Mouse (Mus musculus) left cerebral cortex, adult 8-10 months (tissue): ENCODE results near the gene Prr18. TPM values are rescaled to one million over a fixed set of nuclear protein-coding genes. Genes with fewer than 3 reads are reported as not detected.

Source experiments
- DNase-seq, 2 experiments: peaks; one replicate each; pipeline ENCODE4 v3.0.0; 2022; ENCODE audit warnings: low spot score in 2 of 2
- total RNA-seq, 4 experiments: library from RNA; stranded (reverse); gene quantifications; 2 replicates each; pipeline ENCODE4 v1.2.4; 2022

Gene Prr18
- total RNA-seq, 4 experiments from 2014 or later: 26.4 to 28.5 (median 27.1) TPM

GRCm38 (mm10) chr17:8388463-8388862 is 51.2 kb downstream of the Prr18 start:
- peak in 1 of 2 experiments; percentile 56 for DNase-seq

GRCm38 (mm10) chr17:8388990-8389789 is 51.9 kb downstream of the Prr18 start:
- no peak for DNase-seq

- DNase-seq: no peak
These were observed 52.5 kb downstream of the Prr18 start for GRCm38 (mm10) chr17:8389790-8390095.

GRCm38 (mm10) chr17:8390487-8390886 is 53.2 kb downstream of the Prr18 start:
- no peak for DNase-seq

Other genes with a start within 250 kb of the Prr18 start
- 1 to 10 TPM in 1 of 4 experiments, under 1 TPM in 1, not detected in 2; 0.28 to 1.0 TPM for gene Gm49673, start 189.7 kb upstream of the Prr18 start, total RNA-seq
- 1 to 10 TPM; 4.0 to 9.4 (median 7.5) TPM for gene Rnaset2a, start 189.4 kb upstream of the Prr18 start, total RNA-seq
- gene Fgfr1op, start 172.0 kb upstream of the Prr18 start, total RNA-seq: 10 to 100 TPM; 15.9 to 21.0 (median 19.5) TPM
- gene Ccr6, start 101.4 kb upstream of the Prr18 start, total RNA-seq: under 1 TPM; 0.56 to 0.91 (median 0.76) TPM
- 100 to 1,000 TPM; 161 to 190 (median 175) TPM for gene Mpc1, start 54.6 kb upstream of the Prr18 start, total RNA-seq
- gene Sft2d1, start 26.4 kb upstream of the Prr18 start, total RNA-seq: 10 to 100 TPM; 56.4 to 58.4 (median 57.0) TPM
- 1 to 10 TPM in 2 of 4 experiments, under 1 TPM in 2; 0.44 to 1.3 (median 0.87) TPM for gene T2, start 18.5 kb downstream of the Prr18 start, total RNA-seq
- not detected for gene T, start 97.0 kb downstream of the Prr18 start, total RNA-seq
- gene Pde10a, start 187.9 kb downstream of the Prr18 start, total RNA-seq: 100 to 1,000 TPM; 174 to 238 (median 211) TPM
- gene Gm17087, start 229.5 kb downstream of the Prr18 start, total RNA-seq: not detected